Mouse (Mus musculus) spleen, postnatal 4 days (tissue): ENCODE data around the gene Elmo2.

Source experiments
- DNase-seq, 2 experiments: peaks; one replicate each; pipeline ENCODE4 v3.0.0; 2022; ENCODE audit warnings: low spot score in 2 of 2

Elmo2 gene

GRCm38 (mm10) chr2:165288315-165289031 is 37.8 kb downstream of the Elmo2 start:
- no peak for DNase-seq

GRCm38 (mm10) chr2:165287202-165287984 is 38.9 kb downstream of the Elmo2 start, which contains the start of gene Slc35c2:
Gene Slc35c2 (minus strand): TSS chr2:165287869.
- peak; percentile 82 to 91 for DNase-seq

- DNase-seq: no peak
Measured at GRCm38 (mm10) chr2:165286361-165287201, 39.7 kb downstream of the Elmo2 start.

- peak; percentile 44 to 74 for DNase-seq
Measured at GRCm38 (mm10) chr2:165285621-165286020, 40.7 kb downstream of the Elmo2 start.

GRCm38 (mm10) chr2:165285034-165285433 is 41.2 kb downstream of the Elmo2 start:
- DNase-seq: no peak

GRCm38 (mm10) chr2:165284377-165284776 is 41.9 kb downstream of the Elmo2 start:
- DNase-seq: no peak

GRCm38 (mm10) chr2:165283644-165284043 is 42.6 kb downstream of the Elmo2 start:
- no peak for DNase-seq

GRCm38 (mm10) chr2:165281779-165282311 is 44.4 kb downstream of the Elmo2 start:
- DNase-seq: no peak

GRCm38 (mm10) chr2:165279351-165279750 is 46.9 kb downstream of the Elmo2 start:
- DNase-seq: no peak

- DNase-seq: no peak
Measured at GRCm38 (mm10) chr2:165277188-165277740, 49.0 kb downstream of the Elmo2 start.

GRCm38 (mm10) chr2:165275824-165276223 is 50.5 kb downstream of the Elmo2 start:
- DNase-seq: peak; percentile 58 to 80

GRCm38 (mm10) chr2:165275124-165275640 is 51.1 kb downstream of the Elmo2 start:
- DNase-seq: no peak

GRCm38 (mm10) chr2:165273589-165273988 is 52.7 kb downstream of the Elmo2 start:
- no peak for DNase-seq

GRCm38 (mm10) chr2:165271326-165271725 is 55.0 kb downstream of the Elmo2 start:
- no peak for DNase-seq

- no peak for DNase-seq
Measured at GRCm38 (mm10) chr2:165270858-165271257, 55.4 kb downstream of the Elmo2 start.

- DNase-seq: no peak
Measured at GRCm38 (mm10) chr2:165266739-165267138, 59.5 kb downstream of the Elmo2 start.

- no peak for DNase-seq
Measured at GRCm38 (mm10) chr2:165263861-165264260, 62.4 kb downstream of the Elmo2 start.

GRCm38 (mm10) chr2:165262274-165262990 is 63.8 kb downstream of the Elmo2 start:
- no peak for DNase-seq

GRCm38 (mm10) chr2:165259859-165260258 is 66.4 kb downstream of the Elmo2 start:
- no peak for DNase-seq

GRCm38 (mm10) chr2:165258321-165258720 is 68.0 kb downstream of the Elmo2 start:
- no peak for DNase-seq
